Mouse (Mus musculus) adrenal gland, adult 18-20 months (tissue): ENCODE results near the gene Dnah1. TPM values are rescaled to one million over a fixed set of nuclear protein-coding genes. Genes with fewer than 3 reads are reported as not detected.

Source experiments
- DNase-seq, 2 experiments: peaks; one replicate each; pipeline ENCODE4 v3.0.0; 2021 to 2022; ENCODE audit warnings: low spot score in 2 of 2
- total RNA-seq, 2 experiments: library from RNA; stranded (reverse); gene quantifications; 1 replicate in 1 of 2; 2 replicates in 1 of 2; pipeline ENCODE4 v1.2.3; 2021

Gene Dnah1
- total RNA-seq, 2 experiments from 2014 or later: 1.5 to 2.0 TPM

- peak in 1 of 2 experiments; percentile 28 for DNase-seq
Measured at GRCm38 (mm10) chr14:31237101-31237882, 86.4 kb downstream of the Dnah1 start.

GRCm38 (mm10) chr14:31233996-31234591, 89.6 kb downstream of the Dnah1 start:
- peak; percentile 78 to 83 for DNase-seq

- no peak for DNase-seq
Measured at GRCm38 (mm10) chr14:31233070-31233995, 90.4 kb downstream of the Dnah1 start.

DNA sequence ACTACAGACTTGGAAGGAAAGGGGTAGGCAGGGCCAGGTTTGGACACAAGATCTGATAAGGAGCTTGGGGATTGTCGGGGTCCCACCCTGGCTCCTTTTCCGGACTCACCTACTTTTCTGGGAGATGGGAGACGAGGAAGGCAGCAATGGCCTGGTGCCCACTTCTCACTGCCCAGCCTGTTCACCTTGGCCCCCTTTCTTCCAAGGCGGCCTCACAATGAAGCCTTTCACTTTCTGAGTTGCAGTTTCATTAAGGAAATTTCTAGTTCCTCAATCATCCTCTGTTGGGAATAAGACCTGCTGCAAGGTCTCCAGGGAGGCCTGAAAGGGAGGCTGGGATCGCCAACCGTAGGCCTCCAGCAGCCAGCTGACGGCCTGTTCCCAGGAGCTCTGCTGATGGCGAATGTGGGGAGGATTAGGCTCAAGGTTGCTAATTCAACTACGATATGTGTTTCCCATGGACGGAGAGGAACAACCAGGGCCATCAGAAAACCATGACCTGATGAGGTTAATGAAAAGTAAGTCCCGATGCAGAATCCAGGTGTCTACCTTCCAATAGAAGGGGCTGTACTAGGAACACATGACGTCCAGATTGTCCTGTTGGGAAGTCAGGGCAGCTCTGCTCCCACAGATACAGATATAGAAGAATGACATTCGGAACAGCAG, 91.2 kb downstream of the Dnah1 start:
- DNase-seq: no peak

DNA sequence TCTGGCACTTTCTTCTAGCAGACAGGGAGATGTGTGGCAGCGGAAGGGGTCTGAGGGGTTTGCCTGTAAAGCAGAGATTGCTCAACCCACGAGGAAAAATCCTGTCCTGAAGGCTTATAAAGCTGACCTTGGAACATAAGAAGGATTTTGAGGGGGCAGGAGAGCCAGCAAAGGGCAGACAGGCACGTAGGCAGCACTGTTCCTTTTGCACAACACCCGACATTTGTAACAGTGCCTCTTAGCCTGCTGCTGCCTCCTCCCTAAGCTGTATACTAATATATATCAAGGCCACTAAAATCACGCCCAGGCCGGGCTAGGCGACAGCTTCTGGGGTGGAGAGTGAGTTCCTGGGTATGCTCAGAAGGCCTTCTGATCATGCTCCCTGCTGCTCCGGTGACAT, 93.3 kb downstream of the Dnah1 start:
- no peak for DNase-seq

DNA sequence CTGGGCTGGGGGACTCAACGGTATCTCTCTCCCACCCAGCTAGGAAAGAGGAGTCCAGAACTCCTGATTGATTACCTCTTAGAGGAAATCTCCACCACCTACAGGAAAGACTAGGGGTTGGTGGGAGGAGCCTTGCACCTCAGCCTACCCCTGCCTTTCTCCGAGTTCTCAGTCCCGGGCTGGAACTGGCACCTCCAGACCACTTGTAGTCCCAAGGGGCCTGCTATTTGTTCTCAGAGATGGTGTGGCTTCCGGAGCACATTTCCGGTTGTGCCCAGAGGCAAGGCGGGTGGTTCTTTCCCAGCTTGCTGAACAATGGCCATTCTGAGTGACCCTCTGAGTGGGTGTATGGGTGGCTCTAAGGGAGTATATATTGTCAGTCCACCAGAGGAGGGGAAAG, 95.5 kb downstream of the Dnah1 start:
- no peak for DNase-seq

GRCm38 (mm10) chr14:31226978-31227377, 96.7 kb downstream of the Dnah1 start:
- no peak for DNase-seq

- DNase-seq: peak in 1 of 2 experiments; percentile 52
Measured at GRCm38 (mm10) chr14:31217666-31218065, 106.0 kb downstream of the Dnah1 start, which contains the start of gene Sema3g. Sema3g (plus strand) TSS chr14:31217860.

DNA sequence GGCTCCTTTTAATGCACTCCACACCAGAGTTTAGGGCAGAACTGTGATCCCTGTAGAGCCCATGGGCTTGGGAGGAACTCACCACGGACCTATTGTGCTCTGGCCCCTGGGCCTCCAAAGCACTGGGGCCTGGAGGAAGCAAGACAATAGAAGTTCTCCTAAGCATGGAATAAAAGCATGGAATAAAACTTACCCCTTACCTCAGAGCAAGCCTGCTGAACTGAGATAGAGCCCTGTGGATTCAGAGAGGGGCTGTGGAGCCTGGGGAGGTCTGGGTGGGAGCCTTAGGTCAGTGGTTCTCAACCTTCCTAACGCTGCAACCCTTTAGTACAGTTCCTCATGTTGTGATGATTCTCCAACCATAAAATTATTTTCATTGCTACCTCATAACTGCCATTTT, 106.8 kb downstream of the Dnah1 start, which contains the start of gene Nisch:
Gene Nisch, minus strand, starts transcription at position 101 of the 400 bp plus-strand sequence.
- DNase-seq: no peak

DNA sequence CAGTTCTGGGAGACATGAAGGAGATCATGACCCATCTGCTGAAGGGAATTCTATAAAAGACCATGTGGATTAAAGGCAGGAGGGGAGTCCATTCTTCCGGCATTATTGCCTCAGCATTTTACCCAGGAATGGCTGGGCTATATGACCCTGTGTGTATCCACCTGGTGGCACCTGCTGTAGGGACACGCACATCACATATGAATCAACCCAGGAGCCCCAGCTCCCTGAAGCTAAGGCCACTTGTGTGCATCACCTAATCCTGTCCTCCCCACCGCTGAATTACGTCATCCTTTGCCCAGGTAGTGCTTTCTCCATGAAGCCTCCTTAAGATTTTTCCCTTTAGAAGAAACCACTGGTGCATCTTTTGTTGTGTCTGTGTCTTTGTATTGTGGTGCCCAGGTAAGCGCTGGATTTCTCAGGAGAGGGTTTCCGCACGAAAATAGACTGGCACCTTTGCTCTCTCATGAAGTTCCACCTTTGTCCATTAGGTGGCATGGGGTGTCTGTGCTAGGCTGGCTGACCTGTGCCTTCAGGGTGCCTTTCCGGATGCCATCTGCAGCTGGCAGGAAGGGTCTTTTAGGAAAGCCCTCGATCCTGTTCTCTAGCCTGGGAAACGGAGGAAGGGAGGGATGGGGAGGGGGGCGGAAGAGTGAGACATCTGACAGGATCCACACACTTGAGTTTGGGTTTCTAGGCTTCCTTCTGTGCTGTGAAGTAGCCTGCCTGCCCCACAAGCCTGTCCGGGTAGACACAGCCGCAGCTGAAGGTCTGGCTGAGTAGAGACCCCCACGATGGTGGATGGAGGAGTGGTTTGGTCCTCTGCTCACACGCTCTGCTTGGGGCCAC, 108.3 kb downstream of the Dnah1 start:
- peak; percentile 51 to 61 for DNase-seq

DNA sequence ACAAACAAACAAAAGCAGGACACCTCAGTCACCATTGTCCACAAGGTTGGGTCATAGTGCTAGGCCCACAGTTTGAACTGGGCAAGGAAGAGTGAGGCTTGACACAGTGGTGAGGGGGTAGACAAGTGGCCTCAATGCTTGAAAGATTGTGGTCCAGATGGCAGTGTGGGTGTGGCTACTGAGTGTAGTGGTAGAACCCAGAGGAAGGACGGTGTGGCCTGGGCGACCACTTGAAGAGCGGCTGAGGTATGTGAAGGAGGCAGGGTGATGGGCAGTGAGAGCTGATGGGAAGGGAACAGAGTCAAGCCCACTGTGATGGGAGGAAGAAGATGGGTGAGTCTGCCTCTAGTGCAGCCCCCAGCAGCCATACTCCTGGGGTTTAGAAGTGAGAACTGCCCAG, 109.0 kb downstream of the Dnah1 start:
- no peak for DNase-seq

DNA sequence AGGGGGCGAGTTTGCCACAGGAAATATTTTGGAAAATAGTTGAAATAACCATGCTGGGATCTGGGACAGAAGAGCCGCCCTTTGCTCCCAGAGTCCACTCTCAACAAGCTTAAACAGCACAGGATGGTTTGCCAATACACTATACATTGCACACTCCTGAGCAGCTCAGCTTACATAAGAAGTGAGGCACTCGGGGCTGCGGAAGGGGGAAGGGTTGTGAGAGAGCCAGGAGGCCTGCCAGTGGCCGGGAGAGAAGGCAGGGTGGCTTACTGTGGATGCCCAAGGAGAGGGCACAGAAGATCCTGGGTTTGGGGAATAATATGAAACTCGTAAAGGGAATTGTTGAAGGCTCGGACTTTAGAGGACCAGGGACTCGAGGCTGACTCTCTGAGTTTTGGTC, 109.8 kb downstream of the Dnah1 start:
- DNase-seq: no peak

- no peak for DNase-seq
Measured at GRCm38 (mm10) chr14:31212499-31212898, 111.2 kb downstream of the Dnah1 start.

DNA sequence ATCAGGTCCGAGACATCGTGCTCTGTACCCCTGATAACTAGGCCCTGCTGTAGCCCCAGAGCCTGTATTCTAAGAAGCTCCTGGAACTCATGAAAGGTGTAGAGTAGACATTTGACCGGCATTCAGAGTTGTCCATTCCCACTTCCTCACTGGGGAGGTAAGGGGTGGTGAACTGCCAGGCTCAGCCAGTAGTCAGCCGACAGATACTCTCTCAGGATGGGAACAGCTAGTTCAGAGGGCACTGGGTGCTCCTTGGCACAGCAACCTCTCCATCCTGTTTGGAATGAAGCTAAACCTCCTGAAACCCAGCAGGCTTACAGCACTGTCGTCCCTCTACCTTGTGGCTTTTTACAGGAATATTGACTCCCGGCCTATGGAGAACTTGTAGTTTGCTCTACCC, 111.8 kb downstream of the Dnah1 start:
- no peak for DNase-seq

Other genes starting within 250 kb of the Dnah1 start
- gene Smim4, start 194.9 kb downstream of the Dnah1 start, total RNA-seq: 10 to 100 TPM; 63.6 to 81.3 TPM
- 10 to 100 TPM; 27.0 to 32.7 TPM for gene Nt5dc2, start 192.8 kb downstream of the Dnah1 start, total RNA-seq
- 10 to 100 TPM; 83.4 to 93.7 TPM for gene Stab1, start 155.3 kb downstream of the Dnah1 start, total RNA-seq
- gene Tnnc1, start 115.6 kb downstream of the Dnah1 start, total RNA-seq: 1 to 10 TPM in 1 of 2 experiments, under 1 TPM in 1; 0.74 to 1.7 TPM
- 100 to 1,000 TPM; 257 to 319 TPM for gene Nisch, start 107.0 kb downstream of the Dnah1 start, total RNA-seq
- gene Sema3g, start 106.0 kb downstream of the Dnah1 start, total RNA-seq: 10 to 100 TPM in 1 of 2 experiments, 1 to 10 TPM in 1; 8.5 to 10.6 TPM
- 1 to 10 TPM; 5.8 to 6.7 TPM for gene Phf7, start 72.6 kb downstream of the Dnah1 start, total RNA-seq
- 10 to 100 TPM; 55.9 to 69.2 TPM for gene Bap1, start 72.4 kb downstream of the Dnah1 start, total RNA-seq
- gene Capn7, start 12.7 kb upstream of the Dnah1 start, total RNA-seq: 10 to 100 TPM; 32.9 to 45.3 TPM
- gene Sh3bp5, start 112.2 kb upstream of the Dnah1 start, total RNA-seq: 100 to 1,000 TPM; 136 to 182 TPM
- 10 to 100 TPM; 52.1 to 60.1 TPM for gene Eaf1, start 170.5 kb upstream of the Dnah1 start, total RNA-seq
- 10 to 100 TPM; 19.9 to 20.8 TPM for gene Mettl6, start 171.1 kb upstream of the Dnah1 start, total RNA-seq